Mouse (Mus musculus) spleen, adult 2 months (tissue): ENCODE results near the gene Scgb2a2.

ENCODE experiments used
- CTCF ChIP-seq: fragments of 200-500 bp; IDR thresholded peaks from 2 replicates; pipeline ENCODE4 v1.5.1; 2011; ENCODE audit warnings: mild to moderate bottlenecking, inconsistent platforms; ENCODE audit not compliant: insufficient read depth, insufficient read length, insufficient replicate concordance; ENCODE audit errors: extremely low read depth
- POLR2A ChIP-seq: fragments of 200-500 bp; IDR thresholded peaks from 2 replicates; pipeline ENCODE4 v1.6.1; 2011; ENCODE audit warnings: low read depth, low read length, inconsistent platforms

DNA sequence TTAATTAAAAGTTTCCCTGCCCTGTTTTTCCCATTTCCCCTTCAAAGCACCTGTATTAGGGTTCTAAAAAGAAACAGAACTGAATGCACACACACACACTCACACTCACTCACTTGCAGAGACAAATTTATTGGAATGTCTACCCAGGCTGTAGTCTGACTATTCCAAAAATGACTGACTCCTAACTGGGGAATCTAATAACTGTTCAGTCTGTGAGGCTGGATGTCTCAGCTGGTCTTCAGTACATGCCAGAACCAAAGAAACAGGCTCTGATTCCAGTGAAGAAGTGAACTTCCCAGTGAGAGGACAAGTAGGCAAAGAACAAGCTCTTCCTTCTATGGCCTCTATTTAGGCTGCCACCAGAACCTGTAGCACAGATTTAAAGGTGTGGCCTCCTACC is 18.1 kb downstream of the Scgb2a2 start:
- TF ChIP-seq CTCF (no peak), POLR2A (no peak)
